Mouse (Mus musculus) CH12.LX (cell line): ENCODE results near the gene Rtp1. TPM values are rescaled to one million over a fixed set of nuclear protein-coding genes. Genes with fewer than 3 reads are reported as not detected.

Experiments
- DNase-seq: peaks from one replicate; pipeline ENCODE4 v3.0.0-alpha.2; 2013; ENCODE audit errors: extremely low read depth
- H3K27ac ChIP-seq: 2 replicates; pipeline ENCODE4 v1.5.1; 2012; ENCODE audit warnings: low read depth, mild to moderate bottlenecking, control low read depth, moderate library complexity; ENCODE audit not compliant: insufficient read depth
- H3K27me3 ChIP-seq: replicated peaks from 2 replicates; pipeline ENCODE3; 2012; ENCODE audit warnings: inconsistent platforms
- H3K36me3 ChIP-seq, 2 experiments: replicated peaks in 1 of 2; 2 replicates each; pipeline versions ENCODE3 to v1.6.1; 2012; ENCODE audit warnings: inconsistent platforms in 1 of 2, low read length in 1 of 2, mild to moderate bottlenecking in 1 of 2, mixed read lengths in 1 of 2, moderate library complexity in 1 of 2; ENCODE audit not compliant: control insufficient read depth in 1 of 2, insufficient read depth in 1 of 2
- H3K4me1 ChIP-seq, 2 experiments: 2 replicates each; pipeline ENCODE4 v1.6.1; 2012; ENCODE audit warnings: inconsistent platforms in 1 of 2, moderate library complexity in 1 of 2; ENCODE audit not compliant: insufficient read depth in 2 of 2, control insufficient read depth in 1 of 2
- H3K4me2 ChIP-seq: 2 replicates; pipeline ENCODE4 v1.6.1; 2012; ENCODE audit warnings: low read depth, mild to moderate bottlenecking, control low read depth; ENCODE audit not compliant: poor library complexity, insufficient read depth, severe bottlenecking
- H3K4me3 ChIP-seq, 3 experiments: fragments of 150-350 bp in 1 of 3; sonication (generic) in 1 of 3; replicated peaks in 1 of 3; 2 replicates each; pipeline versions ENCODE3 to v1.5.1; 2011 to 2012; ENCODE audit warnings: low read depth in 2 of 3, low read length in 2 of 3, mild to moderate bottlenecking in 2 of 3, moderate library complexity in 2 of 3, control low read depth in 1 of 3, improper control_type of control experiment in 1 of 3, inconsistent platforms in 1 of 3, mixed read lengths in 1 of 3; ENCODE audit not compliant: poor library complexity in 1 of 3
- H3K79me2 ChIP-seq: replicated peaks from 2 replicates; pipeline ENCODE4 v1.6.1; 2012; ENCODE audit warnings: mild to moderate bottlenecking, moderate library complexity; ENCODE audit not compliant: control insufficient read depth, poor library complexity, insufficient read depth, severe bottlenecking; ENCODE audit errors: extremely low read depth
- H3K9ac ChIP-seq: 2 replicates; pipeline ENCODE4 v1.6.1; 2012; ENCODE audit warnings: low read depth, mild to moderate bottlenecking, control low read depth, moderate library complexity; ENCODE audit not compliant: insufficient read depth
- H3K9me3 ChIP-seq: replicated peaks from 2 replicates; pipeline ENCODE3; 2012; ENCODE audit warnings: low read length, inconsistent platforms, mixed read lengths
- CHD1 ChIP-seq: IDR thresholded peaks from 2 replicates; pipeline ENCODE4 v1.6.1; 2012; ENCODE audit warnings: low read depth, low read length, improper control_type of control experiment, inconsistent platforms
- CHD2 ChIP-seq: IDR thresholded peaks from 2 replicates; pipeline ENCODE4 v1.6.1; 2011; ENCODE audit warnings: low read length, improper control_type of control experiment
- E2F4 ChIP-seq: IDR thresholded peaks from 2 replicates; pipeline ENCODE4 v1.6.1; 2011; ENCODE audit warnings: low read depth, low read length, improper control_type of control experiment; ENCODE audit not compliant: insufficient replicate concordance
- EP300 ChIP-seq: IDR thresholded peaks from 2 replicates; pipeline ENCODE4 v1.6.1; 2011; ENCODE audit warnings: low read length, improper control_type of control experiment
- ETS1 ChIP-seq: conservative IDR thresholded peaks from 2 replicates; pipeline ENCODE4 v1.6.1; 2012; ENCODE audit warnings: low read depth, mild to moderate bottlenecking, inconsistent platforms, low read length, improper control_type of control experiment, moderate library complexity
- GABPA ChIP-seq: IDR thresholded peaks from 2 replicates; pipeline ENCODE4 v1.6.1; 2012; ENCODE audit warnings: low read depth, low read length, improper control_type of control experiment, inconsistent platforms; ENCODE audit not compliant: insufficient replicate concordance
- HCFC1 ChIP-seq: IDR thresholded peaks from 2 replicates; pipeline ENCODE4 v1.6.1; 2012; ENCODE audit warnings: low read depth, mild to moderate bottlenecking, inconsistent platforms, low read length, improper control_type of control experiment
- JUN ChIP-seq: IDR thresholded peaks from 2 replicates; pipeline ENCODE4 v1.6.1; 2011; ENCODE audit warnings: low read depth, mild to moderate bottlenecking, low read length, improper control_type of control experiment, moderate library complexity; ENCODE audit not compliant: insufficient read depth
- MAX ChIP-seq: IDR thresholded peaks from 2 replicates; pipeline ENCODE4 v1.6.1; 2011; ENCODE audit warnings: low read length, improper control_type of control experiment
- MAZ ChIP-seq: IDR thresholded peaks from 2 replicates; pipeline ENCODE4 v1.6.1; 2012; ENCODE audit warnings: low read depth, mild to moderate bottlenecking, inconsistent platforms, low read length, improper control_type of control experiment, moderate library complexity
- MEF2A ChIP-seq: IDR thresholded peaks from 2 replicates; pipeline ENCODE4 v1.6.1; 2014; ENCODE audit warnings: low read depth, mild to moderate bottlenecking, inconsistent platforms, low read length, improper control_type of control experiment, borderline replicate concordance
- MYC ChIP-seq: IDR thresholded peaks from 2 replicates; pipeline ENCODE4 v1.6.1; 2011; ENCODE audit warnings: low read depth, mild to moderate bottlenecking, improper control_type of control experiment, low read length
- NELFE ChIP-seq: IDR thresholded peaks from 2 replicates; pipeline ENCODE4 v1.6.1; 2011; ENCODE audit warnings: low read depth, low read length, improper control_type of control experiment
- NRF1 ChIP-seq: IDR thresholded peaks from 2 replicates; pipeline ENCODE4 v1.6.1; 2014; ENCODE audit warnings: low read depth, mild to moderate bottlenecking, inconsistent platforms, low read length, improper control_type of control experiment, moderate library complexity
- PAX5 ChIP-seq: IDR thresholded peaks from 2 replicates; pipeline ENCODE4 v1.6.1; 2012; ENCODE audit warnings: low read length, inconsistent platforms, mixed read lengths
- POLR2A ChIP-seq: IDR thresholded peaks from 2 replicates; pipeline ENCODE4 v1.6.1; 2011; ENCODE audit warnings: low read depth, mild to moderate bottlenecking, improper control_type of control experiment, low read length
- TCF12 ChIP-seq: IDR thresholded peaks from 2 replicates; pipeline ENCODE4 v1.6.1; 2014; ENCODE audit warnings: low read depth, mild to moderate bottlenecking, inconsistent platforms, low read length, improper control_type of control experiment
- UBTF ChIP-seq: IDR thresholded peaks from 2 replicates; pipeline ENCODE4 v1.6.1; 2012; ENCODE audit warnings: low read depth, mild to moderate bottlenecking, inconsistent platforms, low read length, improper control_type of control experiment, moderate library complexity
- USF1 ChIP-seq: IDR thresholded peaks from 2 replicates; pipeline ENCODE4 v1.6.1; 2014; ENCODE audit warnings: low read depth, mild to moderate bottlenecking, inconsistent platforms, low read length, improper control_type of control experiment
- ZKSCAN1 ChIP-seq: IDR thresholded peaks from 2 replicates; pipeline ENCODE4 v1.6.1; 2012; ENCODE audit warnings: low read depth, inconsistent platforms, low read length, improper control_type of control experiment, borderline replicate concordance
- ZNF384 ChIP-seq: IDR thresholded peaks from 2 replicates; pipeline ENCODE4 v1.6.1; 2012; ENCODE audit warnings: low read depth, low read length, improper control_type of control experiment, inconsistent platforms
- dilution Hi-C: fragments of 300-500 bp; cut with MboI; formaldehyde crosslinking; loops from 2 replicates; pipeline ENCODE4 v1.14.3; 2020; ENCODE audit warnings: low sequenced_read_pairs; ENCODE audit not compliant: extremely low pct_unique_long_range_greater_than_20kb, extremely low pct_ligation_motif_present
- in situ Hi-C: fragments of 300-500 bp; cut with MboI; formaldehyde crosslinking; loops from 3 replicates; pipeline ENCODE4 v1.14.3; 2019; ENCODE audit warnings: low sequenced_read_pairs, low pct_ligation_motif_present, low pct_unique_long_range_greater_than_20kb, mixed read lengths
- polyA plus RNA-seq: library from polyadenylated mRNA; unstranded; fragments of >175 nt; gene quantifications from 2 replicates; pipeline ENCODE4 v1.2.1, GENCODE M21; 2012; ENCODE audit warnings: low read depth; ENCODE audit not compliant: insufficient read length
- total RNA-seq, 2 experiments: library from RNA; depleted of rRNA; stranded (reverse); fragments of 300-350 nt in 1 of 2; fragments of >200 nt in 1 of 2; gene quantifications; 2 replicates each; pipeline ENCODE4 v1.2.3; 2012 to 2014

The Rtp1 gene
- total and polyA plus RNA-seq, 3 experiments = not detected

DNA sequence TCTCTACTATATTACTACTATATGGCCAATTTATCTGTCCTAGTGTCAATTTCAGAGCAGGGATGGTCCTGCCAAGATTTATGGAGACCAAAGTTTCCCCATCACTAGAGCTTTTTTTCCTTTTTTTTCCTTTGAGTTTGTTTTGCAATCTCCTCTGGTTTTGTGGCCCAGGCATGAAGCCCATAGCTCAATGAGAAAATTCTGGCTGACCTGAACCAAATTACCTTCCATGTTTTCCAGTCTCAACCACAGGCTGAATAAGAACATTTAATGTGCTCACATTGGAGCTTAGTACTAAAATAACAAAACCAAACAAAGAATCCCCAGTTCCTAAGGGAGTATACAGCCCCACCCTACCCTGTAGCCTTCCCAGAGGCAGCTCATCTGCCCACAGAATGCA is 47.7 kb downstream of the Rtp1 start:
- H3K4me3 ChIP-seq = no peak overlapping the region
- H3K9me3 ChIP-seq = no peaks in the 10 kb centered on the region
- dilution Hi-C loops (no loop called here), in situ Hi-C loops (no loop called here)
- no peak overlapping the region for H3K27ac ChIP-seq
- no peak for TF ChIP-seq MYC
- H3K9ac ChIP-seq = no peak overlapping the region
- no peak overlapping the region for H3K4me2 ChIP-seq
- DNase-seq = no peak
- H3K27me3 ChIP-seq = no peaks in the 10 kb centered on the region
- H3K4me1 ChIP-seq = 0 out of 4 replicates have a peak, but pooled peaks cover 0 to 3% of the 10 kb centered on the region in 2 experiments
- no peaks in the 10 kb centered on the region for H3K79me2 ChIP-seq
- H3K36me3 ChIP-seq = no peaks in the 10 kb centered on the region

DNA sequence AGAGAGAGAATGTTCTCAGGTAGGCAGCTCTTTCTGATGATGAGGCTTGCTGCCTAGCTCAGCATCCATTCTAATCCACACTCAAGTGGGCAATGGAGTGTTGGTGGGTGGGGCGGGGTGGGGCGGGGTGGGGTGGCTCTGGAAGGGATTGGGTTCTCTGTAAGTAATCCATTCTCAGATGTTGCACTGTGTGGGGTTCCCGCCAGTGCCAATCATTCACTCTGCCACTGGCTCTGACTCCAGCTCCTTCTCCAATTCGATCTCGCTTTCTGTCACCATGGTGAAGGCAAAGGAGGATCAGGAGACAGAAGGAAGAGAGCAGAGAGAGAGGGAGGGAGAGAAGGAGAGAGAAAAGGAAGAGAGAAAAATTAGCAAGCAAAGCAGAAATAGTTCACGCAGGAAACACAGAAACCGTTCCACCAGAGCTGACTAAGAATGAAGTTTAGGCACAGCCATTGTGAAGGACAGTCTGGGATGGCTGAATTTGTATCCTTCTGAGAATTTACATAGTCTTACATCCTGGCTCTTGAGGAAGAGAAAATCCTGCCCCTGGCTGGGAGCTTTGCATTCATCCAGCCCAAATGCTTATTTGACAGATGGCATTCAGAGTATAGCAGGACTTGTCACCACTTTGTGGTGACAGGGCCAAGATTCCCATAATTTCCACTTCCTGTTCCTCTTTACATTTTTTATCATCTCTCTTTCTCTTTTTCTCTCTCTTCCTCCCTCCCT is 51.1 kb downstream of the Rtp1 start:
- Histone ChIP-seq H3K4me3 (no peak overlapping the region), H3K4me1 (0 out of 4 replicates have a peak, but pooled peaks cover 0 to 4% of the 10 kb centered on the region in 2 experiments), H3K36me3 (no peaks in the 10 kb centered on the region), H3K27me3 (no peaks in the 10 kb centered on the region), H3K79me2 (no peaks in the 10 kb centered on the region), H3K9me3 (no peaks in the 10 kb centered on the region), H3K9ac (no peak overlapping the region), H3K4me2 (no peak overlapping the region), H3K27ac (no peak overlapping the region)
- no peak for DNase-seq
- dilution Hi-C loops = no loop called here
- no peak for TF ChIP-seq POLR2A
- no peak for TF ChIP-seq ZNF384
- TF ChIP-seq GABPA = no peak
- TF ChIP-seq MEF2A = no peak
- TF ChIP-seq NELFE = no peak
- TF ChIP-seq E2F4 = no peak
- no peak for TF ChIP-seq JUN
- TF ChIP-seq ETS1 = no peak
- no peak for TF ChIP-seq EP300
- TF ChIP-seq USF1 = no peak
- no peak for TF ChIP-seq HCFC1
- TF ChIP-seq PAX5 = no peak
- no peak for TF ChIP-seq CHD2
- no peak for TF ChIP-seq NRF1
- no peak for TF ChIP-seq UBTF
- no peak for TF ChIP-seq MAX
- TF ChIP-seq MAZ = no peak
- TF ChIP-seq CHD1 = no peak
- no peak for TF ChIP-seq TCF12
- no peak for TF ChIP-seq ZKSCAN1
- in situ Hi-C loops = no loop called here
